Mouse (Mus musculus) adrenal gland, postnatal 25 days (tissue): ENCODE results near the gene Pick1. TPM values are rescaled to one million over a fixed set of nuclear protein-coding genes. Genes with fewer than 3 reads are reported as not detected.

Source experiments
- DNase-seq: peaks from one replicate; pipeline ENCODE4 v3.0.0; 2021; ENCODE audit warnings: mixed read lengths
- total RNA-seq: library from RNA; stranded (reverse); gene quantifications from 2 replicates; pipeline ENCODE4 v1.2.3, GENCODE M21; 2021

The Pick1 gene
- total RNA-seq, 1 experiment from 2014 or later, result 26.1 TPM

DNA sequence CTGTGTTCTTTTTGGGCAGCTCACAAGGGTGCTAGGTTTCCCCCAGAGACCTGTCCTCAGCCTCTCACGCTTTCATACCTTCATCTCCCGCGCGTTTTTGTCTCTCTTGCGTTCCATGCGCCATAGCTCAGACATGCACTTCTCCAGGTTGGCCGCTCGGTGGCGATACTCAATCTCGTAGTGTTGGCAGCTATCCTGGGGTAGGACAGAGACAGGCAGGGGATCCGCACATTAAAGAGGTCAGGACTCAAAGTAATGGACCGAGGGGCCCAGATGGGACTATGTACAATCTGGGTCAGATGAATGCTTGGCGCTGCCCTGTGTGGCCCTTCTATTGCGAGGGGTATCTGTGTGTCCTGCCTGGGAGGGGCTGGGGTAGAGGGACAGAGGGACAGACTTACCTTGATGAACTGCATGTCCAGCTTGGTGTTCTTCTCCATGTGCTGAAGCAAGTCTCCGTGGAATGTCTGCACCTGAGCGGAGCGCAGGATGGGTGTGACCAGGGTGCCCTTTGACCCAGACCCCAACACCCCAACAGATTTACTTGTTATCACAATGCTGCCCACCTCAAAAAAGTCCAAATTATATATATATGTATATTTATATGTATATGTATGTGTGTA, 42.3 kb downstream of the Pick1 start:
- DNase-seq, result peak; percentile 39

- DNase-seq, result no peak
Measured at GRCm38 (mm10) chr15:79273020-79273419, 44.0 kb downstream of the Pick1 start.

DNA sequence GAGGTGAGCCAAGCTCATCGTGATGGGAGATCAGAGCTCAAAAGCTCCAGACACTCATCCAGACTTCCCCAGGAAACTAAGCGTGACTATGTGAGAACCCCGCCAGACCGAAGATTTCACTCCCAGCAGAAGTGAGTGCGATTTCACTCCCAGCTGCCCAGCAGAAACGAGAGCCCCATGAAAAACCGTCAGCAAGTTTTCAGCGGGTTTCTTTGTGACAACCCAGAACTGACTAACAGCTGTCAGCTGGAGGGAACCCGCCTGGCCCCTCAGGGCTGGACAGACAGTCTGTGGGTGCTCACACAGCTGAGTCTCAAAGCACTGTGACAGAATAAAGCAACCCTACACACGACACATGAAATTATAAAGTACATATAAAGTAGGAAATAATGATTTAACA, 48.8 kb downstream of the Pick1 start:
- DNase-seq, result no peak

DNA sequence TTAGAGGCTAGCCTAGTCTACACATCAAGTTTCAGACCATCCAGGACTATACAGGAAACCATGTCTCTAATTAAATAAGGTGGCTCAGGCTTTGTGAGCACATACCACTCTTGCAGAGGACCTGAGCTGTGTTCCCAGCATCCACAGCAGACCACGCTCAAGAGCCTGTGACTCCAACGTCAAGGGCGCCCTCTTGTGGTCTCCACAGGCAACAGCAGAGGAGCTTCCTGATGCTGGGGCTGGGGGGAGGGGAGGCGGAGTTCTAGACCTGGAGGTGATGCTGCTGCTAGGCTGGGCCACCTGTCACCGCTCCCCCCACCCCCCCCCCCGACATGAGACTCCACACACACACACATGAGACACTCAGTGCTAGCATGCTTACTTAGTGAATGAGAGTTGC, 51.2 kb downstream of the Pick1 start:
- DNase-seq, result no peak

DNA sequence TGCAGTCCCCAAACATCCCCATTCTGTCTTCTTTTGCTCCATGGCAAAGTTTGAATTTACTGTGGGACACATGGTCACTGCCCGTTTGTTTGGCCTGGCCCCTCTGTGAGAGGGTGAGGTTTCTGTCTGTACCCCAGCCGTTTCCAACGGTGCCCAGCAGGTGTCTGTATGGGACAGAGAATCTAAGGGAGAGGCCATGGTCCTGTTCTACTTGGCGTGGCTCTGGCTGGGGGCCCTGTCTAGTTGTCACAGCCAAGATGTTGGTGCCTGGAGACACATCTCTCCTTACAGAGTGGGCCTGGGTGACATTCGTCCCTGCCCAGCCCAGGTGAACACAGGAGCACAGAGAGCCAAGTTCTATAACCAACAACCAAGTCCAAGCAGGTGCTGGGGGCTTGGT, 51.9 kb downstream of the Pick1 start:
- DNase-seq, result no peak

DNA sequence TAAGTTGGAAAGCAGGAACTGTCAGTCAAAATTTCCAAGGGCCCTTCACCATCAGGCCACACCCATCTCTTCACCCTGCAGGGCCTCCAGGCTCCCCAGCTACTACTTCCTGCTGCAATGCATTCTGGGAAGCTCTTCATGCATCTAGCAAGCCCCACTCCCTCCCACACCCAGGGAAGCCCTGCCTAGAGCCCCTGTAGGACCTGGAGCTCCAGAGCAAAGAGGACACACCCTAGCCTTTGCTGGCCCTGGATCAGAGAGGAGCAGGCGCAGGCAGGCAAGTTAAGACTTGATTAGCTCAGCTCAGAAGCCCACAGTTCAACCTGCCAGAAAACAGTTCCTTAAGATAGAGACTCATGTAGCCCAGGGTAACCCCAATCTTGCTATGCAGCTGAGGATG, 52.4 kb downstream of the Pick1 start:
- no peak for DNase-seq

- no peak for DNase-seq
Measured at GRCm38 (mm10) chr15:79282434-79282833, 53.5 kb downstream of the Pick1 start.

- DNase-seq, result no peak
Measured at GRCm38 (mm10) chr15:79283371-79283770, 54.4 kb downstream of the Pick1 start.

- no peak for DNase-seq
Measured at GRCm38 (mm10) chr15:79285399-79285798, 56.4 kb downstream of the Pick1 start, which contains the start of gene Baiap2l2. Gene Baiap2l2, minus strand, starts transcription at chr15:79285537.

DNA sequence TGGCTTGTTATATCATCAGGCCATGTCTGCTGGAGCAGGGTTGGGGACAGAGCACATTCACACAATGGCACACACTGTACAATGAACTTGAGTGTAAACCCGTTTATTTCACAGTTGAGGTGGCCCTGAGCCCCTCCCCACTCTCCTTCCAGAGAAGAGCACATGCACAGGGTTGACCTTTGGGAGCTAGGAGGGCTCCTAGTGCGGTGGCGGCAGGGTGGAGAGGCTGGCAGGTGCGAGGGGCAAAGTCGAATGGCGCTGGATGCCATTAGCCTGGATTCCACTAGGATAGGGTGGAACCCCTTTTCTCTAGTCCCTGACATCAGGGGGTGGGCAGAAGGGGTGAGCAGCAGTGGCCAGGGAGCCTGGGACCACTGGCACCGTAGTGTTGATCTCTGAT, 57.2 kb downstream of the Pick1 start:
- no peak for DNase-seq

- no peak for DNase-seq
Measured at GRCm38 (mm10) chr15:79287091-79287490, 58.1 kb downstream of the Pick1 start.

GRCm38 (mm10) chr15:79288387-79288786, 59.4 kb downstream of the Pick1 start:
- DNase-seq, result no peak

DNA sequence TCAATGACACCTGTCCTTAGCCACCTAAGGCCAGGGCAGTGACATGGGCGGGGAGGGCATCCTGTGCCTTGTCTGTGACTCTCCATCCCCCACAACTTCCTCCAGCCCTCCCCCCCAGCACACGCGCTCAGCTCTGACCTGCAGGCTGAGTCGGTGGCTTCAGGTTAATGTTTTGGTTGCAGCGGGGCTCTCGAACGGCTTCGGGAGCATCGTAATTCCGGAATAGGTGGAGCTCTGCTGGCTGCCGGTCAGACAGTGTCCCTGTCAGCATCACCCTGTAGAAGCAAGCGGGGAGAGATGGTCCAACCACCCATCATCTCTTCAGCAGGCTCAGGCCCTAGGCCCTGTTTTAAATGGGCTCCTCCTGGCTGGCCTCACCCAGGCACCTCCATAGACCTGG, 60.5 kb downstream of the Pick1 start:
- DNase-seq, result no peak

- no peak for DNase-seq
Measured at GRCm38 (mm10) chr15:79290340-79290739, 61.4 kb downstream of the Pick1 start.

GRCm38 (mm10) chr15:79292779-79293178, 63.8 kb downstream of the Pick1 start:
- no peak for DNase-seq

DNA sequence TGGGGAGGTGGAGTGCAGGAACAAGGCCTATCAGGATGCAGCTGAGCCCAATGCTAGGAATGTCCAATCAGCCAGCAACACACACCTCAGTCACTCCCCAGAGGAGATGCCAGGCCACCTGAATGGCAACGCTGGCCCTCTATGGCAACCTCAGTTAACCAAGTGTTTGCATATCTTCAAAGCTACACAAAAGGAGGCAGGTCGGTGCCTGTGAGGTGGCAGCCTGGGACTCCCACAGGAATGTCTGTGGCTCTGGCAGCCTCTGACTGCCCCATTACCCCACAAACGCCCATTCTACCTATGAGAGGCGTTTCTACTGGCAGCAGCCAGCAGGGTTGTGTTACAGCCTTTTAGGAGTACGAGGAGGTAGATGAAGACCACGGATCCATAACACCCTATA, 69.6 kb downstream of the Pick1 start:
- no peak for DNase-seq

Other genes with a start within 250 kb of the Pick1 start
- gene H1f0, start 200.7 kb upstream of the Pick1 start, total RNA-seq, result 159 and 217 TPM in 2 replicates
- gene Galr3, start 187.3 kb upstream of the Pick1 start, total RNA-seq, result 0.39 TPM in 1 of 2 replicates, not detected in the other
- 20.4 and 27.4 TPM in 2 replicates for gene Ankrd54, start 166.3 kb upstream of the Pick1 start, total RNA-seq
- 150 and 151 TPM in 2 replicates for gene Eif3l, start 154.0 kb upstream of the Pick1 start, total RNA-seq
- 42.9 and 57.5 TPM in 2 replicates for gene Micall1, start 120.3 kb upstream of the Pick1 start, total RNA-seq
- gene Polr2f, start 88.2 kb upstream of the Pick1 start, total RNA-seq, result 110 and 122 TPM in 2 replicates
- 6.3 and 7.2 TPM in 2 replicates for gene 1700088E04Rik, start 87.9 kb upstream of the Pick1 start, total RNA-seq
- gene Sox10, start 63.9 kb upstream of the Pick1 start, total RNA-seq, result 0.95 and 2.1 TPM in 2 replicates
- gene Gm49486, start 218 bp downstream of the Pick1 start, total RNA-seq, result not detected in 2 replicates
- not detected in 2 replicates for gene Slc16a8, start 25.6 kb downstream of the Pick1 start, total RNA-seq
- gene Baiap2l2, start 56.4 kb downstream of the Pick1 start, total RNA-seq, result not detected in 2 replicates
- 28.4 and 31.9 TPM in 2 replicates for gene Pla2g6, start 99.2 kb downstream of the Pick1 start, total RNA-seq
- gene Maff, start 117.4 kb downstream of the Pick1 start, total RNA-seq, result 2.2 and 3.1 TPM in 2 replicates
- gene Tmem184b, start 174.4 kb downstream of the Pick1 start, total RNA-seq, result 47.1 and 54.5 TPM in 2 replicates
- gene Csnk1e, start 226.4 kb downstream of the Pick1 start, total RNA-seq, result 92.0 and 115 TPM in 2 replicates